Mouse (Mus musculus) bone marrow, adult 2 months (tissue): ENCODE measurements at regions not wholly inside any gene's neighbourhood (a gene's known extent, or its start where the extent isn't known, plus 50 kb on each side); places are given as distances from the start of the nearest gene placed in this dataset.

Experiments used
- CTCF ChIP-seq: fragments of 200-500 bp; IDR thresholded peaks from 2 replicates; pipeline ENCODE4 v1.5.1; 2011; ENCODE audit warnings: low read length, control low read depth; ENCODE audit not compliant: control insufficient read depth, insufficient read depth
- POLR2A ChIP-seq: fragments of 200-500 bp; IDR thresholded peaks from 2 replicates; pipeline ENCODE4 v1.6.1; 2011; ENCODE audit warnings: low read depth, mild to moderate bottlenecking, control low read depth, low read length, borderline replicate concordance; ENCODE audit not compliant: control insufficient read depth

- no peak for TF ChIP-seq POLR2A
- TF ChIP-seq CTCF: no peak
These were observed 171.3 kb downstream of the Unc5cl start for GRCm38 (mm10) chr17:48625971-48626370.
